Mouse (Mus musculus) forebrain, embryonic 11.5 days (tissue): Measurements from ENCODE around the gene Pgls. TPM values are rescaled to one million over a fixed set of nuclear protein-coding genes. Genes with fewer than 3 reads are reported as not detected.
A peak's percentile ranks its signal among the peaks of the same experiment; 100 is the strongest.

Experiments used
- ATAC-seq: fragments of 200-750 bp; cut with Nextera tagmentation; replicated peaks from 2 replicates; pipeline ENCODE4 v1.8.0; 2017; ENCODE audit warnings: moderate TSS enrichment; ENCODE audit not compliant: low FRiP score
- DNase-seq: peaks from one replicate; pipeline ENCODE4 v3.0.0-alpha.2; 2017; ENCODE audit warnings: low spot score
- H3K27ac ChIP-seq: fragments of 300-500 bp; sonication (generic); 2 replicates; pipeline ENCODE4 v1.5.1; 2014; ENCODE audit warnings: low read depth, low read length
- H3K27me3 ChIP-seq: fragments of 300-500 bp; sonication (generic); 2 replicates; pipeline ENCODE4 v1.6.1; 2014; ENCODE audit warnings: mild to moderate bottlenecking, low read length, mixed read lengths; ENCODE audit not compliant: control insufficient read depth, insufficient read depth
- H3K36me3 ChIP-seq: fragments of 300-500 bp; sonication (generic); 2 replicates; pipeline ENCODE4 v1.6.1; 2014; ENCODE audit warnings: mild to moderate bottlenecking, low read length, moderate library complexity, mixed read lengths; ENCODE audit not compliant: control insufficient read depth, insufficient read depth
- H3K4me1 ChIP-seq: fragments of 300-500 bp; sonication (generic); replicated peaks from 2 replicates; pipeline ENCODE4 v1.6.1; 2014; ENCODE audit warnings: low read length, mixed read lengths; ENCODE audit not compliant: control insufficient read depth, insufficient read depth
- H3K4me2 ChIP-seq: fragments of 300-500 bp; sonication (generic); 2 replicates; pipeline ENCODE4 v1.6.1; 2014; ENCODE audit warnings: low read depth, mild to moderate bottlenecking, low read length, moderate library complexity, mixed read lengths; ENCODE audit not compliant: severe bottlenecking
- H3K4me3 ChIP-seq: fragments of 300-500 bp; sonication (generic); 2 replicates; pipeline ENCODE4 v1.5.1; 2014; ENCODE audit warnings: low read depth, low read length
- H3K9ac ChIP-seq: fragments of 300-500 bp; sonication (generic); 2 replicates; pipeline ENCODE4 v1.6.1; 2014; ENCODE audit warnings: low read length
- H3K9me3 ChIP-seq: fragments of 300-500 bp; sonication (generic); 2 replicates; pipeline ENCODE4 v1.6.1; 2016; ENCODE audit warnings: low read length, mixed read lengths; ENCODE audit not compliant: control insufficient read depth
- WGBS: fragments of 180-500 bp; shearing (Covaris S2); extraction: QIAGEN DNeasy Blood & Tissue Kit; methylation state at CpG from one replicate; pipeline ENCODE4 v1.1.7; 2014; 5-methylcytosine and 5-hydroxymethylcytosine counted together
- polyA plus RNA-seq: library from polyadenylated mRNA; unstranded; fragments of >200 nt; fragmentation: Nextera tagmentation; extraction: Ambion mirVana; gene quantifications from 2 replicates; pipeline ENCODE4 v1.2.1, GENCODE M21; 2014

The Pgls gene
- polyA plus RNA-seq, 1 experiment from 2014 or later: 218 TPM

DNA sequence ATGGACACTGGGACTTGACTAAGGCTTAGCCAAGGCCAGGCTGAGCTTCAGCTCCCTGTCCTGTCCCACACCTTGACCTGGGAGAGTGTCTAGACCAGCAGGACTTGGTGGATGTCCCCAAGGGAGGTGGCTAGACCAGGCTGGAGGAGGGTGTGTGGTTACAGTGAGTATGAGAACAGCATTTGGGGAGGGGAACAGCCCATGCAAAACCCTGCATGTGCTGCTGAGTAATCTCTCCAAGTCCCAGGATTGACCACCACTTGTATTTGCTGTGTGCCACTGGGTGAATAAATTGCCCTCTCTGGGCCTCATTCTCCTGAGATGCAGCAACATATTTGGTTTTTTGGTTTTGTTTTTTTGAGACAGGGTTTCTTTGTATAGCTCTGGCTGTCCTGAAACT lies 6.4 kb downstream of the Pgls start:
- Histone ChIP-seq H3K27ac (no peak overlapping the region), H3K4me1 (peaks cover 6% of the 10 kb centered on the region)

DNA sequence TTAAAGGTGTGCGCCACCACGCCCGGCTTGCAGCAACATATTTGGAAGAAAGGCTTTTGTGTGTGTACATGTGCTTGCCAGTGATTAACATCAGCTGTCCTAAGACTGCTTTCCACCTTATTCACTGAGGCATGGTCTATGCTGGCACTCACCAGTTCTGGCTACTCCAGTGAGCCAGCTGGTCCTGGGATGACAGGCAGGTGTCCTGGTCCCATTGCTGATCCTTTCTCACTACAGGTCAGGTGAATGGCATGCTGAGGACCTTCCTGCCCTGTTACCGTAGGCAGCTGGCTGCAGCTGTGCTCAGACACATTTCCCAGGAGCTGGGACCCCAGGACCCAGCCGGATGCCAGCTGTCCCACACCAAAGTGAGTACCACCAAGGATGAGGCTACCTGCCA lies 6.9 kb downstream of the Pgls start:
- no peak overlapping the region for H3K9ac ChIP-seq
- no peak overlapping the region for H3K4me3 ChIP-seq
- H3K27ac ChIP-seq: no peak overlapping the region
- H3K27me3 ChIP-seq: peaks cover 22% of the 10 kb centered on the region
- H3K36me3 ChIP-seq: no peaks in the 10 kb centered on the region
- no peak for DNase-seq
- H3K4me2 ChIP-seq: no peak overlapping the region
- H3K4me1 ChIP-seq: peaks cover 6% of the 10 kb centered on the region
- no peaks in the 10 kb centered on the region for H3K9me3 ChIP-seq
- 96% methylated on average over 5 of the region's 5 CpGs for WGBS
- no peak for ATAC-seq

More for the DNA sequence above, 6.4 kb downstream of the Pgls start:
- Histone ChIP-seq H3K4me3 (no peak overlapping the region), H3K9me3 (no peaks in the 10 kb centered on the region), H3K27me3 (peaks cover 22% of the 10 kb centered on the region), H3K36me3 (no peaks in the 10 kb centered on the region), H3K4me2 (no peak overlapping the region), H3K9ac (no peak overlapping the region)
- no peak for ATAC-seq
- no peak for DNase-seq

DNA sequence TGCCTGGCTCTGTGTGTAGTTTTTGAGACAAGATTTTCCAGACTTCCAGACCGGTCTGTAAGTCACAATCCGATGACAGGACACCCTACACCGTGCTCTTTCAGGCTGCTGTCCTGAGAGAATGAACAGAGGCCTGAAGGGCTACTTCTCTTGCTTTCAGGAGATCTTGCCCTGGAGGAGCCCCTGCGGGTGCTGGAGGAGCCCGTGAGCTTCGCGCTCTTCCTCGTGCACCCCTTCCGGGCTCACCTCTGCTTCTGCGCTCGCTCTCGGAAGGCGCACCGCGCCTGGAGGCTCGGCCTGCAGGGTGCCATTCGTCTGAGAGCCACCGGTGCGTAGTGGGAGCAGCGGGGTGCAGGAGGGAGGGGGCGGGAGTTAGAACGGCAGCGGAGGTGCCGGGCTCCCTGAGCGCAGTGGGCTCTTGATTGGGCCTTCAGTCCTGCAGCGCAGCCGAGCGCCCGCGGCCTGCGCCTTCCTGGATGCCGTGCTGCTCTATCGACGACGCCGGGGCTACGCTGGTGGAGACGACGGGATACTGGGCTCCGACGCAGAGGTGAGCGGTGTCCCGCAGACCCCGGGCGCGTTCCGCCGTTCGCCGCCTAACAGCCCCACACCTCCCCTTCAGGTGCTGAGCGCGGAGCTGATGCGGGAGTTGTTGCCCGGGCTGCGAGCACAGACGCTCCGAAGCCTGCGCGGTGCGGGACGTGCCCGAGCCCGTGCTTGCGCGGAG lies 10.1 kb downstream of the Pgls start:
- Histone ChIP-seq H3K36me3 (no peaks in the 10 kb centered on the region), H3K4me1 (peaks cover 6% of the 10 kb centered on the region), H3K27ac (no peak overlapping the region), H3K9ac (peak overlapping the region; percentile 16; the same call in 1 of the 2 replicates), H3K4me2 (peak overlapping the region; percentile 45), H3K27me3 (peaks cover 24% of the 10 kb centered on the region), H3K9me3 (no peaks in the 10 kb centered on the region), H3K4me3 (peak overlapping the region; percentile 21)
- ATAC-seq: peak; percentile 37
- 4% methylated on average over 65 of the region's 65 CpGs for WGBS
- peak; percentile 60 for DNase-seq

DNA sequence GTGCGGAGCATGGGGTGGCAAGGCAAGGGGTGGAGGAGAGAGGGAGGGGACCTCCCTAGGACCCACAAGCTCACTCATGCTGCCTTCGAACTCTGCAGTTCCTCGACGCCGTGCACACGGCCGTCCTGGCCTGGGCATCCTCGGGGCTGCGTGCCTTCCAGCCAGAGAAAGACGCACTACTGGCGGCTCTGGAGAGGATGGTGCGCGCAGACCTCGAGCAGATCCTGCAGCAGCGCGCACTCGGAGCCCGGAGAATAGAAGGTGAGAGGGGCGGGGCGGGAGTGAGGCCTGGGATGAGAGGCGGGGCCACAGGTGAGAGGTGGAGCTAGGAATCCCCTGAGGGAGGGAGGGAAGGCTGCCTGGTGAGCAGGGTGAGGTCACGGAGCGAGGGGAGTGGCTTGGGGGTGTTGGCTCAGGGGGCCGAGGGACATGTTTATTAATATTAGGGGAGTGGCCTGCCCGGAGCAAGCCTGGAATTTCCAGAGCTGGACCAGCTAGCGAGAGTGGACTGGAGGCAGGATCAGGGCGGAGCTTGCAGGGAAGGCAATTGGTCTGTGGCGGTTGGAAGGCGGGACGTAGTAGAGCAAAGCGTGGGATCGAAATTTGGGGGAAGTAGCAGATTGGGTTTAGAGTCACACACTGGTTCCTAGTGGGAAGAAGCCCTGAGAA lies 10.8 kb downstream of the Pgls start:
- H3K36me3 ChIP-seq: no peaks in the 10 kb centered on the region
- H3K27me3 ChIP-seq: peaks cover 24% of the 10 kb centered on the region
- H3K4me3 ChIP-seq: peak overlapping the region; percentile 21
- ATAC-seq (peak; percentile 57), DNase-seq (peak; percentile 75)
- WGBS: 1% methylated on average over 32 of the region's 32 CpGs
- peak overlapping the region; percentile 45 for H3K4me2 ChIP-seq
- no peak overlapping the region for H3K9ac ChIP-seq
- no peak overlapping the region for H3K27ac ChIP-seq
- no peaks in the 10 kb centered on the region for H3K9me3 ChIP-seq
- peaks cover 6% of the 10 kb centered on the region for H3K4me1 ChIP-seq

DNA sequence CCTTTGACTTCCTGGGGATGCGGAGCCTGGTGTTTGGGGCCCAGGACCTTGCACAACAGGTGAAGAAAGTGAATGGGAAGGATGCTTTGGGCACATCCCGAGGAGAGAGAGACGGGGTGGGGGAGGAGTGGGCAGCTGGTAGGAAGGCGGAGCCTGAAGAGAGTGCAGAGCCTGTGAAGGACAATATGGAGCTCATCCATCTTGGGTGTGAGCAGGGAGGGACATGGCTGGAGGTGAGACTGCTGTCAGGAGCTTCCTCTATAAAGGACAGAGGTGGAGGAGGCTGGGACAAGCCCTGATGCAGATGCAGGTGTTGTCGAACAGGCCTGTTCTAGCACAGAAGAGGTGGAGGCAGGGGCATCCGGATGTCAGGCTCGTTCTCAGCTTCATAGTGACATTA lies 12.0 kb downstream of the Pgls start:
- Histone ChIP-seq H3K27me3 (peaks cover 24% of the 10 kb centered on the region), H3K4me2 (no peak overlapping the region), H3K9me3 (no peaks in the 10 kb centered on the region), H3K27ac (no peak overlapping the region), H3K9ac (no peak overlapping the region), H3K4me1 (peaks cover 6% of the 10 kb centered on the region), H3K4me3 (no peak overlapping the region), H3K36me3 (no peaks in the 10 kb centered on the region)
- DNase-seq: no peak
- no peak for ATAC-seq
- 49% methylated on average over 7 of the region's 7 CpGs for WGBS

DNA sequence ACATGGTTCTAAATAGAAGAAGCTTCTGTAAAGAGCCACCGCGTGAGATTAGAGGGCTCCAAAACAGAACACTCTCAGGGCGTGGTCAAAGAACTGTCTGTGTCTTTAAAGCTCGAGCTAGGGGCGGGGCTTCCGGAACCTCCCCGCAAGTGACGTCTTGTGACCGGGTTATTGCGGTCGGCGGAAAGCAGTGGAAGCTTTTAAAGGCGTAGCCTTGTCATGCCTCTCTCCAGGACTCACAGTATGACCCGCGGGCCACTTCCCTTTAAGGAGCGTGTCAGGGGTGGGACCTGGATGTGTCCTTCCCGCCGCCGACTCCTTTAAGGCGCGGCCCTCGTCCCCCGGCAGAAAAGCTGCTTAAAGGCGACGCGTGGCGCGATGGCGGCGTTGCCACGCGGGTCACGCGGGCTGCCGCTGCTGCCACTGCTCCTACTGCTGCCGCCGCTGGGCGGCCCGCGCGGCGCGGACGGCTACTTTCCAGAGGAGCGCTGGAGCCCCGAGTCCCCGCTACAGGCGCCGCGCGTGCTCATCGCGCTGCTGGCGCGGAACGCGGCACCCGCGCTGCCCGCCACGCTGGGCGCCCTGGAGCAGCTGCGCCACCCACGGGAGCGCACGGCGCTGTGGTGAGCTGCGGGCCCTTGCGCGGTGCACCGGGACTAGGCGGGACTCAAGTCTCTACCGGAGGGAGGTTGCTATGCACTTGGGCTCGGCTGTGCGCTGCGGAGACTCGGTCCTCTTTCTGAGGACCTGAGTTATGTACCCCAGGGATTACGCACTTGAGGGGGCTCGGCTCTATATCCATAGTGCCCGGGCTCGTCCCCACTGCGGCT lies 19.1 kb downstream of the Pgls start, which contains the start of gene Colgalt1:
TSS of gene Colgalt1 (plus strand) at position 177 of the 830 bp plus-strand sequence.
- H3K4me1 ChIP-seq: peaks cover 6% of the 10 kb centered on the region; the same call in 1 of the 2 replicates
- H3K4me3 ChIP-seq: peak within 1 kb of the TSS; percentile 92
- H3K4me2 ChIP-seq: peak within 1 kb of the TSS; percentile 84
- peak within 1 kb of the TSS; percentile 91 for H3K9ac ChIP-seq
- H3K27me3 ChIP-seq: no peaks in the 10 kb centered on the region
- peak within 1 kb of the TSS; percentile 57; the same call in 1 of the 2 replicates for H3K27ac ChIP-seq
- DNase-seq (peak; percentile 95), ATAC-seq (peak; percentile 99)
- H3K36me3 ChIP-seq: no peaks in the 10 kb centered on the region; the same call in 1 of the 2 replicates
- no peaks in the 10 kb centered on the region for H3K9me3 ChIP-seq
- under 1% methylated on average over 82 of the region's 82 CpGs for WGBS

DNA sequence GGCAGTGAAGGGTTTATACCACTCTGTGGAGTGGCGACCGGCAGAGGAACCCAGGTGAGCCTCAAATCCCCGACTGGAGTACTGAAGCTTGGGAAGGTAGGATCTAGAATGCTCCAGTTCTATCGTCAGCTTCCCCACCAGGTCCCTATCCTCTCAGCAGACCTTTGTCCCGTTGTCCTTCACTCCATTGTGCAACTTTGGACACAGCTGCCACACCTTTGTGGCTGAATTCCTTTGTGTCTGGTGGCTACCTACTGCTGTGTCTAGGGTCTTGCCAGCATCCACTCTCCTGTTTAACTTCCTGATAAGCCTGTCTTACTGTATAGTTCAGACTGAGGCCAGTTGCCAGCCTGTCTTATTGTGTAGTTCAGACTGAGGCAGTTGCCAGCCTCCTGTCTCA lies 20.2 kb downstream of the Pgls start:
- ATAC-seq: no peak
- peaks cover 6% of the 10 kb centered on the region; the same call in 1 of the 2 replicates for H3K4me1 ChIP-seq
- H3K9me3 ChIP-seq: no peaks in the 10 kb centered on the region
- 41% methylated on average over 5 of the region's 5 CpGs for WGBS
- no peaks in the 10 kb centered on the region for H3K27me3 ChIP-seq
- H3K27ac ChIP-seq: no peak overlapping the region
- H3K4me3 ChIP-seq: peak overlapping the region; percentile 92
- no peak for DNase-seq
- peak overlapping the region; percentile 84 for H3K4me2 ChIP-seq
- H3K36me3 ChIP-seq: no peaks in the 10 kb centered on the region; the same call in 1 of the 2 replicates
- peak overlapping the region; percentile 91 for H3K9ac ChIP-seq

DNA sequence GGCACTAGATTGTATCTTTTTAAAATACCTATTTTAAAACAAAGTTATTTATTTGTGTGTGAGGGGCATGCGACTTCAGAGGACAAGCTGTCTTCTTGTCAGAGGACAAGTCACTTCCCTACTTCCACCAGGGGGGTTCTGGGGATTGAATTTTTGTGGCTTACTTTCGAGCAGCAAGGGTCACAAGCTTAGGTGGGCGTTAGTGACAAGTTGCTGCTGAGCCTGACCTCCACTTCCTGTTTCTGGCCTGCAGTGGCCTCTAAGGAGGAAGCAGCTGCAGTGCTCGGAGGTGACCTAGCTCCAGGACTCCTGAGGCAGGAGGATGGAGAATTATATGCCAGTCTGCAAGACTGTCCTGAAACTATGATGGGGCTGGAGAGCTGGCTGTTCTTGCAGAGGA lies 21.4 kb downstream of the Pgls start:
- H3K27ac ChIP-seq: no peak overlapping the region
- H3K4me1 ChIP-seq: peaks cover 6% of the 10 kb centered on the region; the same call in 1 of the 2 replicates
- no peak for ATAC-seq
- no peaks in the 10 kb centered on the region for H3K27me3 ChIP-seq
- no peak overlapping the region for H3K4me2 ChIP-seq
- H3K36me3 ChIP-seq: peaks cover 3% of the 10 kb centered on the region; the same call in 1 of the 2 replicates
- H3K4me3 ChIP-seq: no peak overlapping the region
- no peak for DNase-seq
- no peak overlapping the region for H3K9ac ChIP-seq
- WGBS: 68% methylated on average over 4 of the region's 4 CpGs
- H3K9me3 ChIP-seq: no peaks in the 10 kb centered on the region
